Mouse (Mus musculus): ENCODE measurements around the gene Nt5dc3. TPM values are rescaled to one million over a fixed set of nuclear protein-coding genes. Genes with fewer than 3 reads are reported as not detected.

Gene Nt5dc3
- total RNA-seq, 1 experiment from 2014 or later = 2.2 TPM

DNA sequence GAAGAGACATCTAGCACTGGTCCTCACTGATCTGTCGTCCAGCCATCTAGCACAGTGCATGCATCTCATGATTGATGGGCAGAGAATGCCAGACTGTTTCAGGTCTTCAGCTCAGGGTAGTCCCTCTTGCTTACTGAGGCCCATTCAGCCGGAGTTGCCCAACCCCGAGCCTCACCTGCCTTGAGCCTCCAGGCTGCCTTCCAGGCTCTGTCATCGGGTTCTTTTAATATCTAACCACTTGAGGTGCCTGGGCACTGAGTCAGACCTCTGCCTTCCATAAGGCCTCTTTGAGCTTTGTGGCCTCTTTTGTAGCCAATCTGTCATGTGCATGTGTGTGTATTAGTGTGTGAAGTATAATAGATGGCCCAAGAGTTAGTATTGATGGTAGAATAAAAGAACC lies 70.7 kb downstream of the Nt5dc3 start:
- ATAC-seq (replicated peaks; ENCODE audit: insufficient number of reproducible peaks, low FRiP score, low TSS enrichment, poor library complexity, severe bottlenecking) = no peak

DNA sequence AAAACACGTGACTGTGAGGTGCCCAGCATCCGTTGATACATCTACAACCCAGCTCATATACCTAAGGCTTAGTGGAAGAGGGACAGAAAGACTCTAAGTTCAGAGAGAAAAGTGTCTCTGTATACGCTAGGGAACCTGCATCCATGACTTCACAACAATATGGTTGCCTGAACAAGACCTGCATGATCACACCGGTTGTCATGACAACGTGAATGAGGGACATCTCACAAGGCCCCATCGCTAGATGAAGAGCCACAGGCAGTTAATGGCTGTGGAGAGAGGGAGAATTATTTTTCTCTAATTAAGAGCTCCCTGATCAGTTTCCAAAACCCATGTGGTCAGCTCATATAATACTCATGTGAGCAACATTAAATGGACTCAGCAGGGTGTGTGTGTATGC lies 73.4 kb downstream of the Nt5dc3 start:
- ATAC-seq (replicated peaks; ENCODE audit: insufficient number of reproducible peaks, low FRiP score, low TSS enrichment, poor library complexity, severe bottlenecking) = no peak

DNA sequence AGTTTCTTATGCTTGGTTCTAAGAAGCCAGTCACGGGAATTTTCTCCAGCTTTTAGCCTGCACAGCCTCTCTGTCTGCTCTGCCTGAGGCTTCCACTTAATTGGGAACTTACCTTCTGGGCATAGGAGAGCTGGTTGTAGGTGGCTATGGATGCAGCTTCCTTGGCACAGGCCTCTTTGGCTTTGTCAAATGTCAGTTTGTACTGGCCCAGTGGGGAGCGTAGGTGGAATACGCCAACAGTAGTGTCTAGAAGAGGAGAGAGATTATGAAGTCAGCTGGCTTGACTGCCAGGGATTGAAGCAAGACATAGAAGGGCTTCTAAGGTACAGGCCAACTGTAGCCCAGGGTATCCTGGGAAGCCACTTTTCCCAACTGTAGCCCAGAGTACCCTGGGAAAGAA lies 74.6 kb downstream of the Nt5dc3 start:
- no peak for ATAC-seq (replicated peaks; ENCODE audit: insufficient number of reproducible peaks, low FRiP score, low TSS enrichment, poor library complexity, severe bottlenecking)

DNA sequence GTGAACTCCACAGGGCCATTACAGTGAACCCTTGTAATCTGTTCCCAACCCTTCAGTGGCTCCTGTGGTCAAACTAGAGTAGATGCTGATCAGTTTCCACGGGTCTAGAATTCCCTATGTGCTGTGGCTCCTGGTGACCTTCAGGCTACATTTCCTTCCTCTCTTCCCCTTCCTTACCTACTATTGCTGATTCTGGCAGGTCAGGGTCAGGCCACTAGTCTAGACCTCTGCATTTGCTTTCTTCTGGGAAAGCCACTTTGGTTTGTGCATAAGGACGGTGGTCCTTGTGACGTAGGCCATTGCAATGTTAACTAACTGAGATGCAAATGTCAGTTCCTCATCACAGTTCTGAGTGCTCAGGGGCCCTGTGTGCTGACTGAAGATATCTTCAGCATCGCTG lies 81.6 kb downstream of the Nt5dc3 start:
- ATAC-seq (replicated peaks; ENCODE audit: insufficient number of reproducible peaks, low FRiP score, low TSS enrichment, poor library complexity, severe bottlenecking) = no peak

DNA sequence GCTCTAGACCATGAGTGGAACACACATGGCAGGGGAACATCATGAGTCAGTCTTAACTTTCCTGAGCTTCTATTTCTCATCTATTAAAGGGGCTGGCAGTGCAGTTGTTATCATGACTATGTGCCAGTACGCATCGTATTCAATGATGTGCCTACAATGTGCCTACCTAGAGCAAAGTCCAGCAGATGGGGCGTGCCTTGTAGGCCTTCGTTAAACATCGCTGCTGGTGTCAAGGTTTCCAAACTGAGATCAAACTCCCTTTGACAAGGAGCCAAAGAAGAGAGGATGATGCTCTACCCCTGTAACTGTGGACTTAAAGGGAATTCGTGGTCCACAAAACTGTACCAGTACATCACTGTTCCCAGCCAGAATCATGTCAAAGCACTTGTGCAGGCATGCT lies 83.7 kb downstream of the Nt5dc3 start:
- ATAC-seq (replicated peaks; ENCODE audit: insufficient number of reproducible peaks, low FRiP score, low TSS enrichment, poor library complexity, severe bottlenecking) = no peak

DNA sequence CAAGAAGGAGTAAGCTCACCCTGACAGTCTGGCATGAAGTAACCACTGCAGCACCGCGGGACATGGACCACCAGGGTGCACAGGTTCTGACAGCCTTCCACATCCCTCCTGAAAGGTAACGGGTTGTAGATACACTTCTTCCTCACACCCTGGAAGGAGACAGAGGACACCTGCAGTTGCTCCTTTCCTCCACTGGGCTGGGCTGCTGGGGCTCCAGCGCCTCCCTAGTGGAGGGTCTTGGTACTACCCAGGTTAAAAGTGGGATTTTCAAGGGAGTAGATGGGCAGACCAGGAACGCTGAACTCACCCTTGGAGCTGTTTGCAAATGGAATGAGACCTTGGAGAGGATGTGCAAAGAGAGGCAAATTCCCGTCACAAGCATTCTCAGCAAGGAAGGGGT lies 84.6 kb downstream of the Nt5dc3 start:
- ATAC-seq (replicated peaks; ENCODE audit: insufficient number of reproducible peaks, low FRiP score, low TSS enrichment, poor library complexity, severe bottlenecking) = no peak

DNA sequence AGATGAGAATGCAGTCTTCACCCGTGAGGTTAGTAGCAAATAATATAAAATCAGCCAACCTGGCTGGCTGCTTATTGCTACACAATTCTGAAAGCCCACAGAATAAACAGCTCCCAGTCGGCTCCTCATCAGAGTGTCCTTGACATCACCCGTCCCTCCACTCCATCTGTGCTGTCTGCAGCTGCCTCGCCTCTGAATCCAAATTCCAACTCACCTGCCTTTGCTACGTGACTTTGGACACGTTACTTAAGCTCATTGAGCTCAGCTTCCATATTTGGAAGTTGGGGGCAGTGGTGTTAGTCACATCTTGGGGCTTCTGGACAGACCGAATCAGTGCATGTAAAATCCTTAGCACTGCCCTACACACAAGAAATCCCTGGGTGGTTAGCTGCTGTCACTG lies 93.3 kb downstream of the Nt5dc3 start:
- ATAC-seq (replicated peaks; ENCODE audit: insufficient number of reproducible peaks, low FRiP score, low TSS enrichment, poor library complexity, severe bottlenecking) = no peak

DNA sequence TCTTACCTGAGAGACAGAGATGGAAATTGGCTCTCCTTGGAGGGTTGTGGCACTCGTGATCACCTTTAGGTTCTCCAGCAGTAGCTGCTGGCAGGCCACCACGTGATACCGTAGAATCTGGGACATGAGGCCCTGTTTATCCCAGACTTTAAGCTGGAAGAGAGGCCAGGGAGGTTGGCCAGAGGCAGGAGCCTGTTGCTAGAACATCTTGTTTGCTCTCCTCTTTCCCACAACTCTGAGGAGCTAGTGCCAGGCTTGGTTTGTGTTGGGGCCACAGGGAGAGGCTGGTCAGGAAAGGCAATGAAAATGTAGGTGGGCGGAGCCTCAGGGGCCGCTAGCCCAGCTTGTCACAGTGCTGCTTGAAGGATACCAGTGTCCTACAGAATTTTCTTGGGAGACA lies 93.8 kb downstream of the Nt5dc3 start:
- ATAC-seq (replicated peaks; ENCODE audit: insufficient number of reproducible peaks, low FRiP score, low TSS enrichment, poor library complexity, severe bottlenecking) = no peak

DNA sequence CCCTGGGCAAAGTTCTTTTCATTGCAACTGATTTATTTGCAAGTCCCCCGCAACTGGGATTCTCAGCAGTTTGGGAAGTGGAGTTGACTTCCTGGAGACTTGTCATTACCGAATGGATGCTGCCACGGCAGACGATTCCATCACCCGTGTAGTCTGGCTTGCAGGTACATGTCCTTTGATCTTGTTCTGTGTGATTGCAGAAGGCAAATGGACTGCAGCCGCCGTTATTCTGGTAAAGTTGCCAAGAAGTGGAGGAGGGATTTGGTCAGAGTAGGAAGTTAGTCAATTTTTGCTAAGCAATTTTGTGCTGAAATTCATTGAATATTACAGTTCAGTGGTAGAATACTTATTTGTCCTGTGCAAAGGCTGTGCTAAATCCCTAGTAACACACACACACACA lies 99.9 kb downstream of the Nt5dc3 start:
- ATAC-seq (replicated peaks; ENCODE audit: insufficient number of reproducible peaks, low FRiP score, low TSS enrichment, poor library complexity, severe bottlenecking) = no peak

DNA sequence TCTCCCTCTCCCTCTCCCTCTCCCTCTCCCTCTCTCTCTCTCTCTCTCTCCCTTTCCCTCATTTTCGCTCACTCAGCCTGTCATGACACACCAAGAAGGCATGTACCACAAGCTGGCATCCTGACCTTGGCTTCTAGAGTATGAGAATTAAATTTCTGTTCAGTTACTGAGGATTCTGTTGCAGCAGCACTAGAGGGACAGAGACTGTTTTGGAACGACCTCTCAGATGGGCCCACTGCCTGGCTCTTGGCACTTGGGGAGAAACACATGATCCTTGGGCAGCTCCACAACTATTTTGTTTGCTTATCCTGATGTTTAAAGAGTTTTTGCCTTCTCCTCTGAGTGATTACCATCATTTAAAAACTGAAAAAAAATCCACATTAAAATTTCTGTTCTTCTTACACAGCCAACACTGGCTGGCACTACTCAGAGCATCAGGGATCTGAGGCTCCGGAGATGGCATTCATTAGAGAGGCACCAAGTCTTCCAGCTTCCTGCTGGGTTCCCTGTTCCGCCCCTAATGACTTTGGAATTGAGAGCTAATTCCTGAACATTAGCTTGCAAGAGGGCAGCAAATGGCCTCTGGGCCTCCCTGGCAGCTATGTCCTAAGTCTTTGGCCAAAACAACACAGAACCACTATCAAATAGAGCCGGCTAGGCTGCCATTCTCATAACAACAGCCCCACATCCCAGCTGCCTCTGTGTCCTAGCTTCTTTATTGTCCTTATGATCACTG lies 101.4 kb downstream of the Nt5dc3 start:
- ATAC-seq (replicated peaks; ENCODE audit: insufficient number of reproducible peaks, low FRiP score, low TSS enrichment, poor library complexity, severe bottlenecking) = no peak

DNA sequence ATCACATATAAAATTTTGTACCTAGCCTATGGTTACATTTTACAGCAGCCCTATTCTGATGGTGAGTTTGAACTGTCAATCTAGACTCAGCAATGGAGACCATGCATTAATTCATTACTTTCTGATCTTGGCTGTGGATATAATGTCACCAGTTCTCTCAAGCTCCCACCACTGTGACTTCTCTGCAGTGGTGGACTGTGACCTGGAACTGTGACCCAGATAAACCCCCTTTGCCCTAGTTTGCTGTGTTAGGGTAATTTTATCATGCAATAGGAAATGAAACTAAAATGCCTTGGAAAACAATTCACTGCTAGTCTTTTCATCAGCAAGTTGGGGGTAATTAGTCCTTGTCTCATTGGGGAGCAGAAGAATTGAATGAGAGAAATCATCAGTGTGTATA lies 102.6 kb downstream of the Nt5dc3 start:
- ATAC-seq (replicated peaks; ENCODE audit: insufficient number of reproducible peaks, low FRiP score, low TSS enrichment, poor library complexity, severe bottlenecking) = no peak

DNA sequence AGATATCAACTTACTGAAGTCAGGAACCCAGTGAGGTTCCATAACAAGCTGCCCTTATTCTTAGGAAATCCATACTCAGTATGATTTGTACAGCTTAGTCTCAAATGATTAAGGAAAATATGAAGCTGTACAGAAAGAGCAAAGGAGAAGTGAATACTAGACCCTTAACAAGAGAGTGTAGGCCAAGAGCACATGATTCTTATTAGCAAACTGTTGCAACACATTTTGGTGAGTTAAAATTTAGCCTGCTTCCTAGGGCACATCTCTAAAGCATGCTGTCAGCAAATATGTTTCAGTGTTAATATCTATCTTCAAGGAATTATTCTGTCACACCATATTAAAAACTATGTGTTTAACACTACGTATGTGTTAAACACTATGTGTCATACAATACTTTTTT lies 107.6 kb downstream of the Nt5dc3 start:
- ATAC-seq (replicated peaks; ENCODE audit: insufficient number of reproducible peaks, low FRiP score, low TSS enrichment, poor library complexity, severe bottlenecking) = no peak

Other genes starting within 250 kb of the Nt5dc3 start
- gene Hsp90b1, start 73.5 kb upstream of the Nt5dc3 start, total RNA-seq (2017) = 803 to 969 TPM (median 962 TPM) in 3 replicates
- gene Ttc41, start 73.2 kb upstream of the Nt5dc3 start, total RNA-seq (2017) = 0.48 to 1.4 TPM (median 1.1 TPM) in 3 replicates
- 1.6 TPM in 1 of 3 replicates, not detected in the others for gene Gm49358, start 15.0 kb upstream of the Nt5dc3 start, total RNA-seq (2017)
- gene Stab2, start 229.0 kb downstream of the Nt5dc3 start, total RNA-seq (2017) = not detected in 3 replicates